Mouse (Mus musculus): ENCODE results near the gene Sema4d.

- TF ChIP-seq CTCF (IDR thresholded peaks at IDR 0.05; ENCODE audit: low read depth) (no peak), EP300 (optimal IDR thresholded peaks at IDR 0.05) (no peak)
These were observed 20.4 kb upstream of the Sema4d start for GRCm38 (mm10) chr13:51813621-51814615.
